Mouse (Mus musculus): Measurements from ENCODE around the gene Prame.

Gene Prame

GRCm38 (mm10) chrX:135627605-135628004 is at the start of gene Prame:
Gene Prame, minus strand, starts transcription at chrX:135627705.
- in situ Hi-C loops (cut with MboI, MseI): no loop called here

GRCm38 (mm10) chrX:135652173-135652772 is 24.8 kb upstream of the Prame start:
- in situ Hi-C loops (cut with MboI, MseI): loop anchor here (10.0 kb wide), 1 partner anchor 47 kb away; no protein-coding TSS in a partner anchor

GRCm38 (mm10) chrX:135601298-135602029 is 26.0 kb downstream of the Prame start:
- in situ Hi-C loops (cut with MboI, MseI): loop anchor here (10.0 kb wide), 1 partner anchor 53 kb away; no protein-coding TSS in a partner anchor

DNA sequence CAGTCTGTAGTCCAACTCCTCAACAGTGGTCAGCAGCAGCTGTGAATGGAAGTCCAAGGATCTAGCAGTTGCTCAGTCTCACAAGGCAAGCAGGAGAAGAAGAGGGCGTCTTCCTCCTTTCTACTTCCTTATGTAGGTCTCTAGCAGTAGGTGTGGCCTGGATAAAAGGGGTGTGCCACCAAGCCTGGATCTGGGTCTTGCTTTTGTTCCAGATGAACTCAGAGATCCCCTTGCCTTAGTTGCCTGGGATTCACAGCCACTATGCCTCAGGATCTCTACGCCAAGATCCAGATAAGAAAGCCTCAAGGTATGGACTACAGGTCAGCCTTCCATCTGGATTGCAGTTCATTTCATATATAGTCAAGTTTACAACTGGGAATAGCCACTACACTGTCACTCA is 28.8 kb downstream of the Prame start, which contains the start of gene Nxf7:
TSS of gene Nxf7 (minus strand) at position 101 of the 400 bp plus-strand sequence.
- in situ Hi-C loops (cut with MboI, MseI): loop anchor here (10.0 kb wide), 1 partner anchor 1854 kb away; no protein-coding TSS in a partner anchor

DNA sequence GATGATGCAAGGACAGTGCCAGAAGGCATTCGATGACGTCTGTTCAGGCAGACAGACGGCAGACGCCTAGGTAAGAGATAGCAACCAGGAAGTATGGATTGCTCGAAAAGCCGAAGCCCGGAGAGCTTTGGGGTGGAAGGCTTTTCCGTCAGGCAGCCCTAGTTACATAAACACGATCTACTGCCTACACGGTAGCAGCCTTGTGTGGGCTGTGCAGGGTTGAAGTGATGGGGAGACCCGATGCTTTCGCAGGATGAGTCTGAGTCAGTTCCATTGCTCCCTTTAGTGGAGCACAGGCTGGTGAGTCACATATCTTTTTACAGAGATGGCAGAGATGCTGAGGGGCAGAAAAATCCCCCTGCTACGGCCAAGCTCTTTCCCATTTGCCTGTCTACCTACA is 29.4 kb downstream of the Prame start:
- in situ Hi-C loops (cut with MboI, MseI): loop anchor here (10.0 kb wide), 1 partner anchor 1853 kb away; no protein-coding TSS in a partner anchor

DNA sequence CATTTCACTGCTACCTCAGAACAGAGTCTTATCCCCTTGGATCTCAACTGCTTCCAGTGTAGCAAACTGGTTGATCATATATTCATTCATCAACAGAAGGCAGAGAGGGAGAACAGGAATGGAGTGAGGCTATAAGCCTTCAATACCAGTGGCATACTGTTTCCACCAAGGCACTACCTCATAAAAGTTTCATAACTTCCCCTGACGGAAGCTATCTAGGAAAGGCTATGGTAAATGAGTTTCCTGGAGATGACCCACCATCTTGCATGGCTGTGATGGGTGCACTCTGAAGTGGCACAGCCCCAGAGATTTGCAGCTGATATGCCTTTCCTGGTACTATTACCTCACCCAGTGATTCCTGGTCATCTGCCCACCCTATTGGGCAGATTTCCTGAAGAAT is 51.1 kb downstream of the Prame start:
- in situ Hi-C loops (cut with MboI, MseI): no loop called here

DNA sequence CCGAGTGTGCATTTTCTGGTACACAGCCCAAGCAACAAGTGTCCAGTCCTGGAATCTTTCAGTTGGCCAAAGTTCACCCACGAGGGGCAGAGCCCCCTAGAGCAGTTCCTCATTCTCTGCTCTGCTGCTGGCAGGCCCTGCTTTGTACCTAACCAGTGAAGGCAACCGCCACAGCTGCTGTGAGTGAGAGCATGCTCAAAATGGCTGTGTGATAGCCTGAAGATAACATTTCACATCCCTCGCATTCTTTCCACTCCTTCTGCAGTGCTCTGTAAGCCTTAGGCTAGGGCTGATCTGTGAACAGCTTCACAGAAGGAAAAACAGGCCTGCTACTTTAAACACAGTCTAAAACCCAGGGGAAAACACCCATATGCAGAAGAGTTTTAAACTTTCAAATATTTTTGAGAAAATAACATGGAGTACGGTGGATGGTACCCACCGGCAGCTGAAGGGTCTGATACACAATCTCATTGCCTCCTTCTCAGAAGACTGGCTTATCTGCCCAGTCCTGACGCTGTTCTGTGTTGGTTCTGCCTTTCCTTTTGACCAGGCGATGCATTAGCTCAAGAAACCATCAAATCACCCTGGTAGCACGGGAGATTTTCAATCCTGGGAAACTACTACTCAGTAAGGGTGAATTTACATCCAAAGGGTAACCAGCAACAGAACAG is 52.4 kb downstream of the Prame start:
- in situ Hi-C loops (cut with MboI, MseI): loop anchor here (5.0 to 25.0 kb wide), 2 partner anchors 187 to 488 kb away; no protein-coding TSS in a partner anchor

GRCm38 (mm10) chrX:135574261-135574957 is 53.1 kb downstream of the Prame start:
- in situ Hi-C loops (cut with MboI, MseI): loop anchor here (5.0 to 25.0 kb wide), 2 partner anchors 188 to 487 kb away; no protein-coding TSS in a partner anchor

GRCm38 (mm10) chrX:135569467-135569866 is 58.0 kb downstream of the Prame start:
- in situ Hi-C loops (cut with MboI, MseI): loop anchor here (25.0 kb wide), 1 partner anchor 193 kb away; no protein-coding TSS in a partner anchor

DNA sequence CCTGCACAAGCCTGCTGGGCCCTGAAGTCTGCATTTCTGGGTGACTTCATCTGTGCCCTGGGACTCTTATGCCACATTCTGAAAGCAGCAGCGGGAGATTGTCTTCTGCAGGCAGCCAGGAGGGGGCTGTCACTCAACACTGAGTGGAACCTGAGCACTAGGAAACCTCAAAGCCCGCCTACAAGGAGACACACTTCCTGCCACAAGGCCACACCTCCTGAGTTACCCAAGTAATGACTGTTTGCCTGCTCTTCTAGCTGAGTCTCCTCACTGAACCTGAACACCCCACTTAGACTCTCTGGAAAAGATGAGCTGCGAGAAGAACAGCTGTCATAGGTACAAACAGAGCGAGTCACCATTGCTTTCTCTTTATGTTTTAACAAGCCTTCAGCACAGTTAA is 62.6 kb downstream of the Prame start:
- in situ Hi-C loops (cut with MboI, MseI): loop anchor here (25.0 kb wide), 1 partner anchor 197 kb away; no protein-coding TSS in a partner anchor
